In genomic region chr8:118850381-118850780, GRCm38 (mm10) we compare ENCODE assay signal across 8 mouse cellular contexts.
DNase-seq lines count a peak whose midpoint lies in the region; ATAC-seq lines count a peak whose summit lies in the region.

No protein-coding gene starts in this region.

- ATAC-seq in monocyte, adult 5-6 weeks (replicated peaks; ENCODE audit: insufficient number of reproducible peaks, low FRiP score, low TSS enrichment, poor library complexity, severe bottlenecking): no peak

- DNase-seq in A20 (ENCODE audit: low read depth, low spot score): peak; percentile 93
- peak; percentile 55 for DNase-seq in Muller cell, postnatal 12 days (ENCODE audit: inconsistent ontology term)
- peak; percentile 54 to 62 for DNase-seq in cerebellum, postnatal 36 days
- peak; percentile 68 for DNase-seq in gastrocnemius, postnatal 10 days
- peak; percentile 33 to 73 for DNase-seq in kidney, postnatal 36 days
- DNase-seq in lung, adult 18-20 months: peak; percentile 11 to 16
- peak; percentile 75 for DNase-seq in right cerebral cortex, postnatal 4 days

Comparison
In these comparisons a context has a peak if more than half of its experiments do, and no peak if none do; other contexts are left out.
1. DNase-seq: peak in every context shown above with its lines; median percentile 93 in A20; 75 in right cerebral cortex, postnatal 4 days; 68 in gastrocnemius, postnatal 10 days; 58 in cerebellum, postnatal 36 days; 55 in Muller cell, postnatal 12 days; 53 in kidney, postnatal 36 days; 14 in lung, adult 18-20 months.